Mouse (Mus musculus) stomach, embryonic 16.5 days (tissue): Measurements from ENCODE around the gene Mag. TPM values are rescaled to one million over a fixed set of nuclear protein-coding genes. Genes with fewer than 3 reads are reported as not detected.
A peak's percentile ranks its signal among the peaks of the same experiment; 100 is the strongest.
"Not testable (repeated sequence)": the region's sequence is repeated elsewhere in the genome, so short reads cannot be mapped to it uniquely, and the experiment has no call there.

Experiments used
- ATAC-seq: fragments of 200-750 bp; cut with Nextera tagmentation; 2 replicates; pipeline ENCODE4 v1.8.0; 2017; ENCODE audit warnings: moderate number of reproducible peaks, moderate TSS enrichment; ENCODE audit not compliant: insufficient read depth, low FRiP score
- H3K27ac ChIP-seq: fragments of 300-500 bp; sonication (generic); 2 replicates; pipeline ENCODE4 v1.5.1; 2014; ENCODE audit warnings: low read length
- H3K27me3 ChIP-seq: fragments of 300-500 bp; sonication (generic); 2 replicates; pipeline ENCODE4 v1.6.1; 2014; ENCODE audit warnings: low read length, control low read depth, mixed read lengths; ENCODE audit not compliant: control insufficient read depth, insufficient read depth
- H3K36me3 ChIP-seq: fragments of 300-500 bp; sonication (generic); 2 replicates; pipeline ENCODE4 v1.6.1; 2014; ENCODE audit warnings: low read length; ENCODE audit not compliant: control insufficient read depth, insufficient read depth
- H3K4me1 ChIP-seq: fragments of 300-500 bp; sonication (generic); 2 replicates; pipeline ENCODE4 v1.6.1; 2014; ENCODE audit warnings: low read length, control low read depth, mixed read lengths; ENCODE audit not compliant: control insufficient read depth, insufficient read depth
- H3K4me2 ChIP-seq: fragments of 300-500 bp; sonication (generic); 2 replicates; pipeline ENCODE4 v1.6.1; 2014; ENCODE audit warnings: low read depth, low read length, mixed read lengths
- H3K4me3 ChIP-seq: fragments of 300-500 bp; sonication (generic); replicated peaks from 2 replicates; pipeline ENCODE4 v1.5.1; 2014; ENCODE audit warnings: mild to moderate bottlenecking, low read length
- H3K9ac ChIP-seq: fragments of 300-500 bp; sonication (generic); 2 replicates; pipeline ENCODE4 v1.6.1; 2014; ENCODE audit warnings: low read length
- H3K9me3 ChIP-seq: fragments of 300-500 bp; sonication (generic); replicated peaks from 2 replicates; pipeline ENCODE4 v1.6.1; 2016; ENCODE audit warnings: low read length, control low read depth; ENCODE audit not compliant: control insufficient read depth
- WGBS: fragments of 180-500 bp; shearing (Covaris S2); extraction: QIAGEN DNeasy Blood & Tissue Kit; methylation state at CpG from one replicate; pipeline ENCODE4 v1.1.7; 2014; 5-methylcytosine and 5-hydroxymethylcytosine counted together
- polyA plus RNA-seq: library from polyadenylated mRNA; unstranded; fragments of >200 nt; fragmentation: Nextera tagmentation; extraction: Ambion mirVana; gene quantifications from 2 replicates; pipeline ENCODE4 v1.2.1, GENCODE M21; 2015

Gene Mag
- polyA plus RNA-seq, 1 experiment from 2014 or later: 0.35 TPM

DNA sequence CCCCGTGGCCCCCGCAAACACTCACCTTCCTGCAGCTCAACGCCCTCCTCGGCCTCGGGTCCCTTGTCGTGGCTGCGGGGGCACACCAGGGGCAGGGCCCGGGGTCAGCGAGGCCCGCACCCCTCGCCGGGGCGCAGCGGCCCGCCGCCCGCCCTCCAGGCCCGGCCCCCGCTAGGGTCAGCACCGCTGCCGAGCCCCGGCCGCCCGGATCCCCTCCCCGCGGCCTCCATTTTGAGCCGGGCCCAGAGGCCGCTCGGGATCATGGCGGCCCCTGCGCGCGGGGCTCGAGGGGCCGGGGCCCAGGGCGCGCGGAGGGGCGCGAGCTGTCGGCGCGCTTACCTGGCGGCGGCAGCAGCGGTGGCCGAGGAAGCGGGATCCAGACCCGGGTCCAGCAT, 41.7 kb upstream of the Mag start:
- Histone ChIP-seq H3K9ac (peak overlapping the region; percentile 100), H3K9me3 (no peaks in the 10 kb centered on the region), H3K27ac (peak overlapping the region; percentile 98), H3K4me3 (peak overlapping the region; percentile 79), H3K4me1 (peaks cover 27% of the 10 kb centered on the region), H3K36me3 (peaks cover 30% of the 10 kb centered on the region), H3K27me3 (no peaks in the 10 kb centered on the region), H3K4me2 (peak overlapping the region; percentile 84)
- under 1% methylated on average over 28 of the region's 49 CpGs for WGBS
- peak; percentile 21; the same call in 1 of the 2 replicates for ATAC-seq

DNA sequence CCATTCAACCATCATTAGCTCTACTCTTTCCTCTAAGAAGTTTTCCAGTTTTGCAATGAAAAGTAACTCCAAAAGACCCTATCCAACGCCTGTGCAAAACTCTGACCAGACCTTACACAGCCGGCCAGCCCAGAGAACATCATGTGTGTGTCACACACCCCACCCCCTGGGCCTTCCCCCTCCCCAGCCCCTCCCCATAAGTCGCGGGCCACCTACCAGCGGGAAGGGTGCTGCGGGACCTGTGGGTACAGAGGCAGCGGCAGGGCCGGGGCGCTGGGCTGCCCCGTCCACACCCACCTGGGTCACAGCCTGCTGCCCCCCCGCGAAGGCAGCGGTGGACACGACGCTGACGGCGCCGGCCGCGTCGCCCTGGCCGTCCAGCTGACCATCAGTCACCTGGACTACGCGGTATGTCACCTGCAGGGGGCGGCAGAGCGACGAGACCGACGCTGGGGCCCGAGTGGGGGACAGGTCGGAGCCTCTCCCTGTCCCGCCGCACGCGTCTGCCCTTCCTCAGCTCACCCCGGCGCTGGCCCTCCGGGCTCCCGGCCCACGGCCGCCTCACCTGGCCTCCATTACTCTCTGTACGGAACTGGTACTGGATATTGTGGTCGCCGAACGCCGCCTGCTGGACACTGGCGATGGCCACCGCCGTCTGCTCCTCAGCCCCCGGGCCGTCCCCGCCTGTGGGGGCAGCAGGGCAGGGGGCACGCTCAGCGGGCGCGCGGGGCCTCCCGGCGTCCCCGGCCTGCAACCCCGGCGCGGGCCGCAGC, 41.1 kb upstream of the Mag start:
- Histone ChIP-seq H3K9me3 (no peaks in the 10 kb centered on the region), H3K36me3 (peaks cover 27% of the 10 kb centered on the region), H3K9ac (peak overlapping the region; percentile 100), H3K4me1 (peaks cover 27% of the 10 kb centered on the region), H3K4me2 (peak overlapping the region; percentile 84), H3K27me3 (no peaks in the 10 kb centered on the region), H3K27ac (peak overlapping the region; percentile 98), H3K4me3 (peak overlapping the region; percentile 79)
- under 1% methylated on average over 63 of the region's 64 CpGs for WGBS
- ATAC-seq: peak; percentile 67

DNA sequence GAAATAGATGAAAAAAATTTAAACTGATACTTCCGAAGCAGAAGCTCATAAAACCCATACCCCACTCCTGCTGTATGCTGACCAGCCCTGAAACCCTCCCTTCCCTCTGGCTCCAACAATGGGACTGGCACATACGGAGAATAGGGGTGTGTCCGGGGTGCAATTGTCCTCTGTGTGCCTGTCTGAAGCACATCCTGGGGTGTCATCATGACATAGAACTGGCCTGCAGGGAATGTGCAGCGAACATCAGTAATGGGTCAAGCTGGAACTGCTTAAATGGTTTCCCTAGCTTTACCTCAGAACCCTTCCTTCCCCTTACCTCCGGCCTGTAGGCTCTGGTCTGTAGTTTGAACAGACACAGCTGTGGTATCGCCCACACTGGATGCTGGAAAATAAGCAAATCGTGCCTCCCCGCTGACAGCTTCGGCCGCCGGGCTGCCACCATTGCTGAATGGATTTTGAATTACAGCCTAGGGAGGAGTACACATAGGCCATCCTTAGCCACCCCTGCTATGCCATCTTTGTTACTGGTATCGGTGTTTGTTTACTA, 40.4 kb upstream of the Mag start:
- 76% methylated on average over 12 of the region's 12 CpGs for WGBS
- peaks cover 27% of the 10 kb centered on the region for H3K36me3 ChIP-seq
- peak overlapping the region; percentile 84 for H3K4me2 ChIP-seq
- 0 out of 2 replicates have a peak overlapping the region, but pooled peaks have one; percentile 98 for H3K27ac ChIP-seq
- peak overlapping the region; percentile 100 for H3K9ac ChIP-seq
- ATAC-seq: no peak
- H3K27me3 ChIP-seq: no peaks in the 10 kb centered on the region
- H3K4me1 ChIP-seq: peaks cover 27% of the 10 kb centered on the region
- H3K9me3 ChIP-seq: no peaks in the 10 kb centered on the region
- peak overlapping the region; percentile 79 for H3K4me3 ChIP-seq

DNA sequence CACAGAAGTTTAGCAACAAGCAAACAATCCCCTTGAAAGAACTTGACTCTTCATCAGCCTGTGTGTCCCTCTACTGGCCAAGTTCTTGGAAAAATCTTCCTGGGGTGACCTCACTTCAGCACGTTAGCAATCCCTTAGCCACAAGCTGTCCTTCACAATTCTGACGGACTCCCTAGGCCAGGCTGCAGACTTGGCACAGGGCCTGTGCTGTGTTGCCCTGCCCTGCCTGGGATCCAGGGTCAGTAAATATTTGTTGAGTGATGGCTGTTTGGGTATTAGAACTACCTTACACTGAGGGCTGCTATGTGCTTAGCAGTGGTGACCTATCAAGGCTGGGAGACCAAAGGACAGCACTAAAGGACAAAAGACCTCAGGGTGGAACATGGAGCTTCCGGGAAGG, 39.4 kb upstream of the Mag start:
- H3K36me3 ChIP-seq: peaks cover 26% of the 10 kb centered on the region
- ATAC-seq: no peak

DNA sequence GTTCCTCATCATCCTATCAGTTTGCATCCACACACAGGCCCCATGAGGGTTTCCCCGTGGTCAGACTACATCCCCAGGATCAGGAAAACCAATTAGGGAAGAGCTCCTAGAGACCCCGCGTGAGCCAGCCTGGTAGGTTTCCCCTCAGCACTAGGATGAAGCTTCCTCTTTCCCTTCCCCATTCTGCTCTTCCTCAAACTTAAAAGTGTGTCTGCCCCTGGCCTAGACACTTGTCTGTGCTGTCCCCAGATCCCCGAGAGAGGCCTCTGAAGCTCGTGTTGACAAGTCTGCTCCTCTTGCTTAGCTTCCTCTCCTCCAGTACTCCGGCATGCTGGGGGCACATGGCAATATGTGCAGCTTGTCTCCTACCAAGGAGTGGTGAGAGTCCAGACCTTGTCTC, 38.8 kb upstream of the Mag start:
- Histone ChIP-seq H3K4me2 (no peak overlapping the region), H3K4me3 (no peak overlapping the region), H3K27me3 (no peaks in the 10 kb centered on the region), H3K9me3 (no peaks in the 10 kb centered on the region), H3K27ac (no peak overlapping the region), H3K36me3 (peaks cover 23% of the 10 kb centered on the region), H3K9ac (no peak overlapping the region), H3K4me1 (peaks cover 24% of the 10 kb centered on the region)
- WGBS: 78% methylated on average over 6 of the region's 6 CpGs
- ATAC-seq: no peak

More for the DNA sequence above, 39.4 kb upstream of the Mag start:
- Histone ChIP-seq H3K4me3 (no peak overlapping the region), H3K27me3 (no peaks in the 10 kb centered on the region), H3K9ac (no peak overlapping the region), H3K4me1 (peaks cover 27% of the 10 kb centered on the region), H3K9me3 (no peaks in the 10 kb centered on the region), H3K27ac (no peak overlapping the region), H3K4me2 (no peak overlapping the region)
- 61% methylated on average over 3 of the region's 3 CpGs for WGBS

DNA sequence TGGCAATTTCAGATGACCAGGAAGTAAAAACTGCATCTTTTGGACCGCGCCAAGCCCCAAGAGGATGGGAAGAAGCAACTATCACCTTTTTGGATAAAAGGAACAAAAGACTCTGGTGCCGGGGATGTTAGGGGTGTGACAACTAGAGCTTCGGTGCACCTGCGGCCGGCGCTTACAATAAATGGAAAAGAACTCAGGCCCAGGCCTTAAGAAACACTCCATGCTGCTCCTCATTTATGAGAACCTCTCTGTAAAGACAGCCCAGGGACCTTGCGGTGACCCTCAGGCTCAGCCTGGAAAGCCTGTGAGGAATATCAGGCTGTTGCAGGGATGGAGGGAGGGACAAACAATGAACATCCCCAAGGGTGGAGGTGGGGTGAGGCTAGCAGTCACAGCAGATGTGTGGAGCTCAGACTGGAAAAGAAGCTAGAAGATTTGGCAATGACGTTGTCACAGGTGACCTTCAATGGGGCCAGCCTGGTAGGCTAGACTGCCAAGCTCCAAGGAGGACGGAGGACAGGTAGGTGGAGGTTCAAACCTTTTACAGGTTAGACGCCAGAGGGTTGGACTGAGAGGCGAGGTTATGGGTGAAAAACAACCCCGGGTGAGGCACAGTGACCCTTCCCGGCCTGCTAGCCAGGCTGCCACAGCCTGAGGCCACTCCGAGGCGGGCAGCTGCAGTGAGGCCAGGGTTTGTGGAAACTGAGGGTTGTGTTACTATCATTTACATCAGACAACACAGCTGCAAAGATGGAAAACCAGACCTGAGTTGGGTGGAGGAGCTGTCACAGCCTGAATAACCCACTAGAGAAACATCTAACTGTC, 38.0 kb upstream of the Mag start:
- H3K4me1 ChIP-seq: peaks cover 17% of the 10 kb centered on the region
- ATAC-seq: no peak
- H3K9ac ChIP-seq: no peak overlapping the region
- H3K27ac ChIP-seq: no peak overlapping the region
- no peak overlapping the region for H3K4me3 ChIP-seq
- H3K9me3 ChIP-seq: no peaks in the 10 kb centered on the region
- 92% methylated on average over 16 of the region's 16 CpGs for WGBS
- H3K4me2 ChIP-seq: no peak overlapping the region
- H3K27me3 ChIP-seq: no peaks in the 10 kb centered on the region
- H3K36me3 ChIP-seq: peaks cover 23% of the 10 kb centered on the region

DNA sequence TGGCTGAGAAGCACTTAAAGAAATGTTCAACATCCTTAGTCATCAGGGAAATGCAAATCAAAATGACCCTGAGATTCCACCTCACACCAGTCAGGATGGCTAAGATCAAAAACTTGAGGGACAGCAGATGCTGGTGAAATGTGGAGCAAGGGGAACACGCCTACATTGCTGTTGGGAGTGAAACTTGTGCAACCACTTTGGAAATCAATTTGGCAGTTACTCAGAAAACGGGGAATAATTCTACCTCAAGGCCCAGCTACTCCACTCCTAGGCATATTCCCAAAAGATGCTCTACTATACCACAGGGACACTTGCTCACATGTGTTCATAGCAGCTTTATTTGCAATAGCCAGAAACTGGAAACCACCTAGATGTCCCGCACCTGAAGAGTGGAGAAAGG, 35.2 kb upstream of the Mag start:
- H3K4me3 ChIP-seq, H3K9ac ChIP-seq, H3K4me2 ChIP-seq, H3K27ac ChIP-seq, ATAC-seq, H3K27me3 ChIP-seq, H3K9me3 ChIP-seq: not testable (repeated sequence)
- WGBS: 84% methylated on average over 3 of the region's 3 CpGs
- peaks cover 10% of the 10 kb centered on the region; the same call in 1 of the 2 replicates for H3K4me1 ChIP-seq
- H3K36me3 ChIP-seq: peaks cover 26% of the 10 kb centered on the region

DNA sequence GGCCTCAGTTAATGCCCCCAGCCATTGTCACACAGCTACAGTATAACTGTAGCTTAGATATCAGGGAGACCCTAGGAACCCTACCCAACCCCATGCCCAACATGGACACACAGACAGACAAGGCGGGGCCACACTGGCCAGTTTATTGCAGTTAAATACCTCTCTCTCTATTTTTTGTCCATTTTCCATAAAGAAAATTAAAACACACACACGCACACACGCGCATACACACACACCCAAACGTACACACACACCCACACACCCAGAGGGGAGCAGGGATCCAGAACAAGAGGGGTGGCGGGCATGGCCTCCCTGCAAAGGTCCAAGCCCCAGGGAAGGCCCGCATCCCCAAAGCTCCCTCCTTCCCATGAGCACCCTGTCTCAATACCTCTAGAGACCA, 31.2 kb upstream of the Mag start:
- no peaks in the 10 kb centered on the region for H3K27me3 ChIP-seq
- peaks cover 7% of the 10 kb centered on the region; the same call in 1 of the 2 replicates for H3K36me3 ChIP-seq
- H3K4me1 ChIP-seq: no peaks in the 10 kb centered on the region
- no peaks in the 10 kb centered on the region for H3K9me3 ChIP-seq
- no peak for ATAC-seq
- no peak overlapping the region for H3K4me2 ChIP-seq
- no peak overlapping the region for H3K27ac ChIP-seq
- no peak overlapping the region for H3K4me3 ChIP-seq
- H3K9ac ChIP-seq: no peak overlapping the region
- 94% methylated on average over 7 of the region's 7 CpGs for WGBS

DNA sequence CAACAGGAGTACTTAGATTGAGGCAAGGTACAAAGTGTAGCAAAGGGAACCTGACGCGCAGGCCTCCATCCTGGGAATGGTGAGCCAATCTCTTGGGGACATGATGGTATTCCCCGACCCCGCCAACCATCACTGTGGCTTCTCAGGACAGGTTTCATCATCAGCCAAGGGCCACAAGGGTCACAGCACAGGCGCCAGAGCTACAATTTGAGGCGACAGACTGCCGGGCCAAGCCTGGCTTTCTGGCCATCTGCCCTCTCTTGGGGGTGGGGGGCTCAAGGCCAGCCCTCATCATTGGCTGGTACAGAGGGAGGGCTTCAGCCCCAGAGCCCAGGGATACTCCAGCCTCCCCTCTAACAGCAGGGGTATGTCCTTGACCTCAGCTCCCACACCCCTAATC, 30.8 kb upstream of the Mag start:
- H3K27me3 ChIP-seq, H3K36me3 ChIP-seq, H3K4me3 ChIP-seq, H3K9ac ChIP-seq, H3K27ac ChIP-seq, ATAC-seq, H3K9me3 ChIP-seq, H3K4me1 ChIP-seq, H3K4me2 ChIP-seq: not testable (repeated sequence)
- WGBS: 73% methylated on average over 7 of the region's 7 CpGs
